Mouse (Mus musculus) kidney, postnatal 4 days (tissue): Measurements from ENCODE around the gene Vapa.
A peak's percentile ranks its signal among the peaks of the same experiment; 100 is the strongest.
"Not testable (repeated sequence)": the region's sequence is repeated elsewhere in the genome, so short reads cannot be mapped to it uniquely, and the experiment has no call there.

ENCODE experiments used
- DNase-seq, 2 experiments: peaks; one replicate each; pipeline ENCODE4 v3.0.0; 2021; ENCODE audit warnings: mixed read lengths in 2 of 2

Gene Vapa

GRCm38 (mm10) chr17:65613463-65614412 is at the start of gene Vapa:
TSS of gene Vapa (minus strand) at chr17:65613555.
- DNase-seq = peak; percentile 98 to 99

GRCm38 (mm10) chr17:65662662-65663061 is 49.3 kb upstream of the Vapa start:
- DNase-seq = no peak

- DNase-seq = no peak
Observed at GRCm38 (mm10) chr17:65658416-65658815, 45.1 kb upstream of the Vapa start.

GRCm38 (mm10) chr17:65657958-65658357 is 44.6 kb upstream of the Vapa start:
- DNase-seq = no peak

- no peak for DNase-seq
Observed at GRCm38 (mm10) chr17:65656731-65657130, 43.4 kb upstream of the Vapa start.

- no peak for DNase-seq
Observed at GRCm38 (mm10) chr17:65656076-65656475, 42.7 kb upstream of the Vapa start.

GRCm38 (mm10) chr17:65655608-65656007 is 42.3 kb upstream of the Vapa start:
- DNase-seq = no peak

GRCm38 (mm10) chr17:65650598-65650997 is 37.2 kb upstream of the Vapa start:
- DNase-seq = peak in 1 of 2 experiments; percentile 29

GRCm38 (mm10) chr17:65649175-65649493 is 35.8 kb upstream of the Vapa start:
- DNase-seq = no peak

GRCm38 (mm10) chr17:65648371-65649174 is 35.2 kb upstream of the Vapa start:
- DNase-seq = no peak

- no peak for DNase-seq
Observed at GRCm38 (mm10) chr17:65647961-65648360, 34.6 kb upstream of the Vapa start.

- DNase-seq = no peak
Observed at GRCm38 (mm10) chr17:65647226-65647625, 33.9 kb upstream of the Vapa start.

GRCm38 (mm10) chr17:65643579-65643978 is 30.2 kb upstream of the Vapa start:
- no peak for DNase-seq

- peak; percentile 21 to 48 for DNase-seq
Observed at GRCm38 (mm10) chr17:65643051-65643521, 29.7 kb upstream of the Vapa start.

GRCm38 (mm10) chr17:65642578-65642991 is 29.2 kb upstream of the Vapa start:
- DNase-seq = no peak

- no peak for DNase-seq
Observed at GRCm38 (mm10) chr17:65641734-65642218, 28.4 kb upstream of the Vapa start, which contains the start of gene Txndc2. TSS of gene Txndc2 (minus strand) at chr17:65642168.

GRCm38 (mm10) chr17:65639144-65639543 is 25.8 kb upstream of the Vapa start:
- no peak for DNase-seq

GRCm38 (mm10) chr17:65635715-65636360 is 22.5 kb upstream of the Vapa start:
- DNase-seq = no peak

GRCm38 (mm10) chr17:65629943-65630342 is 16.6 kb upstream of the Vapa start:
- no peak for DNase-seq

- DNase-seq = not testable (repeated sequence)
Observed at GRCm38 (mm10) chr17:65628823-65629532, 15.6 kb upstream of the Vapa start.

- DNase-seq = no peak
Observed at GRCm38 (mm10) chr17:65626301-65626700, 12.9 kb upstream of the Vapa start.

- no peak for DNase-seq
Observed at GRCm38 (mm10) chr17:65625563-65625962, 12.2 kb upstream of the Vapa start.
